Mouse (Mus musculus): Measurements from ENCODE around the gene Ccdc163.

DNA sequence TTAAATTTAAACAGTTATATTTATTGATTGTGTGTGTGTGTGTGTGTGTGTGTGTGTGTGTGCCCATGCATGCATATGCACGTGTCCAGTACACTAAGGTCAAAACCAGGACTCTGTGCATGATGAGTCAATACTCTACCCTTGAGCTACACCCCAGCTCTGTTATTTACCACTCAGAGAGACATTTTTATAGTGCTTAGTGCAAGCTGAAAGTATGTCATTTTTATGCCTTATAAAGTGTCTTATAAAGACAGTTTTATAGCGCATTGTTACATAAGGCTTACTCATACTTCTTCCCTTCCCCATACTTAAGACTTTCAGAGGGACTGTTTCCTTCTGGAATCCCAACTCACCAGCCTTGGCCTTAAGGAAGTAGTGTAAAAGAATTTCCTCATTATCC, 41.4 kb downstream of the Ccdc163 start:
- TF ChIP-seq POLR2A (IDR thresholded peaks at IDR 0.05; ENCODE audit: borderline replicate concordance, control insufficient read depth, low read depth, low read length), result no peak
- no peak for TF ChIP-seq CTCF (IDR thresholded peaks at IDR 0.05; ENCODE audit: control insufficient read depth, insufficient read depth, low read length)
